Mouse (Mus musculus) forebrain, embryonic 13.5 days (tissue): ENCODE data around the gene Mgat2. TPM values are rescaled to one million over a fixed set of nuclear protein-coding genes. Genes with fewer than 3 reads are reported as not detected.
A peak's percentile ranks its signal among the peaks of the same experiment; 100 is the strongest.

Experiments
- ATAC-seq: fragments of 200-750 bp; cut with Nextera tagmentation; 2 replicates; pipeline ENCODE4 v1.8.0; 2017
- H3K27ac ChIP-seq: fragments of 300-500 bp; sonication (generic); 2 replicates; pipeline ENCODE4 v1.5.1; 2015; ENCODE audit warnings: inconsistent platforms, mild to moderate bottlenecking, moderate library complexity
- H3K27me3 ChIP-seq: fragments of 300-500 bp; sonication (generic); 2 replicates; pipeline ENCODE4 v1.6.1; 2015; ENCODE audit warnings: mild to moderate bottlenecking, inconsistent platforms
- H3K36me3 ChIP-seq: fragments of 300-500 bp; sonication (generic); 2 replicates; pipeline ENCODE4 v1.6.1; 2015; ENCODE audit warnings: mild to moderate bottlenecking, inconsistent platforms; ENCODE audit not compliant: poor library complexity, severe bottlenecking
- H3K4me1 ChIP-seq: fragments of 300-500 bp; sonication (generic); 2 replicates; pipeline ENCODE4 v1.6.1; 2015; ENCODE audit warnings: inconsistent platforms
- H3K4me2 ChIP-seq: fragments of 300-500 bp; sonication (generic); 2 replicates; pipeline ENCODE4 v1.6.1; 2015; ENCODE audit warnings: inconsistent platforms, mild to moderate bottlenecking, moderate library complexity
- H3K4me3 ChIP-seq: fragments of 300-500 bp; sonication (generic); 2 replicates; pipeline ENCODE4 v1.5.1; 2015; ENCODE audit warnings: mild to moderate bottlenecking, inconsistent platforms
- H3K9ac ChIP-seq: fragments of 300-500 bp; sonication (generic); 2 replicates; pipeline ENCODE4 v1.6.1; 2015; ENCODE audit warnings: mild to moderate bottlenecking, inconsistent platforms
- H3K9me3 ChIP-seq: fragments of 300-500 bp; sonication (generic); replicated peaks from 2 replicates; pipeline ENCODE4 v1.6.1; 2016; ENCODE audit warnings: inconsistent platforms
- whole genome bisulfite sequencing: fragments of 180-500 bp; shearing (Covaris S2); methylation state at CpG from one replicate; pipeline ENCODE4 v1.1.7; 2015; 5-methylcytosine and 5-hydroxymethylcytosine counted together
- microRNA-seq: library from miRNA; unstranded; fragments of <30 nt; microRNA quantifications from one replicate; pipeline ENCODE4, GENCODE M21; 2016
- polyA plus RNA-seq: library from polyadenylated mRNA; unstranded; fragments of >200 nt; fragmentation: Nextera tagmentation; extraction: Ambion mirVana; gene quantifications from 2 replicates; pipeline ENCODE4 v1.2.1, GENCODE M21; 2015

The Mgat2 gene
- polyA plus RNA-seq, 1 experiment from 2014 or later, result 29.3 TPM

GRCm38 (mm10) chr12:69227776-69228466 is 44.0 kb downstream of the Mgat2 start, which contains the start of gene Pole2:
Gene Pole2 (minus strand): TSS chr12:69228195.
- WGBS, result under 1% methylated on average over 37 of the region's 37 CpGs
- Histone ChIP-seq H3K27me3 (no peaks in the 10 kb centered on the region), H3K4me2 (peak within 1 kb of the TSS; percentile 63), H3K9me3 (no peaks in the 10 kb centered on the region), H3K4me3 (peak within 1 kb of the TSS; percentile 67), H3K9ac (peak within 1 kb of the TSS; percentile 68), H3K27ac (no peak within 1 kb of the TSS; the same call in none of the 2 replicates), H3K4me1 (peaks cover 7% of the 10 kb centered on the region), H3K36me3 (peaks cover 10% of the 10 kb centered on the region)
- ATAC-seq, result peak; percentile 96

- ATAC-seq, result no peak
- Histone ChIP-seq H3K4me3 (no peak overlapping the region), H3K4me1 (peaks cover 7% of the 10 kb centered on the region), H3K27ac (no peak overlapping the region), H3K9ac (no peak overlapping the region), H3K4me2 (no peak overlapping the region), H3K27me3 (no peaks in the 10 kb centered on the region), H3K9me3 (no peaks in the 10 kb centered on the region), H3K36me3 (peaks cover 5% of the 10 kb centered on the region; the same call in 1 of the 2 replicates)
- WGBS, result 70% methylated on average over 2 of the region's 2 CpGs
Measured at GRCm38 (mm10) chr12:69229251-69229650, 45.3 kb downstream of the Mgat2 start.

GRCm38 (mm10) chr12:69235782-69236181 is 51.8 kb downstream of the Mgat2 start:
- no peaks in the 10 kb centered on the region for H3K36me3 ChIP-seq
- H3K4me3 ChIP-seq, result no peak overlapping the region
- no peak overlapping the region for H3K27ac ChIP-seq
- ATAC-seq, result no peak
- H3K9me3 ChIP-seq, result no peaks in the 10 kb centered on the region
- peaks cover 2% of the 10 kb centered on the region; the same call in 1 of the 2 replicates for H3K4me1 ChIP-seq
- WGBS, result 91% methylated on average over 6 of the region's 6 CpGs
- no peak overlapping the region for H3K4me2 ChIP-seq
- H3K9ac ChIP-seq, result no peak overlapping the region
- no peaks in the 10 kb centered on the region for H3K27me3 ChIP-seq

Small RNAs within 50 kb of the gene (microRNA-seq; reads per million reads assigned to microRNA genes)
- gene Gm47287 (not detected), gene Gm47295 (not detected)

Other genes starting within 250 kb of the Mgat2 start
- 1,496 and 1,783 TPM in 2 replicates for gene Rps29, start 25.0 kb upstream of the Mgat2 start, polyA plus RNA-seq
- 25.9 and 26.0 TPM in 2 replicates for gene Lrr1, start 15.3 kb upstream of the Mgat2 start, polyA plus RNA-seq
- 402 and 469 TPM in 2 replicates for gene Rpl36al, start 74 bp upstream of the Mgat2 start, polyA plus RNA-seq
- gene Gm49383, start 12.9 kb downstream of the Mgat2 start, polyA plus RNA-seq, result 37.0 TPM in 2 replicates
- gene Dnaaf2, start 14.3 kb downstream of the Mgat2 start, polyA plus RNA-seq, result 11.1 and 13.5 TPM in 2 replicates
- gene Gm49384, start 20.1 kb downstream of the Mgat2 start, polyA plus RNA-seq, result 32.5 and 32.9 TPM in 2 replicates
- 21.5 and 22.1 TPM in 2 replicates for gene Pole2, start 44.0 kb downstream of the Mgat2 start, polyA plus RNA-seq
- gene Klhdc1, start 57.0 kb downstream of the Mgat2 start, polyA plus RNA-seq, result 6.4 and 9.3 TPM in 2 replicates
- gene Klhdc2, start 112.5 kb downstream of the Mgat2 start, polyA plus RNA-seq, result 264 and 267 TPM in 2 replicates
- 99.3 and 99.9 TPM in 2 replicates for gene Nemf, start 173.0 kb downstream of the Mgat2 start, polyA plus RNA-seq
- gene Arf6, start 188.0 kb downstream of the Mgat2 start, polyA plus RNA-seq, result 25.4 and 29.0 TPM in 2 replicates
- 0.63 and 0.80 TPM in 2 replicates for gene Gm9887, start 188.3 kb downstream of the Mgat2 start, polyA plus RNA-seq